Mouse (Mus musculus): ENCODE data around the gene Ppp4r2.

DNA sequence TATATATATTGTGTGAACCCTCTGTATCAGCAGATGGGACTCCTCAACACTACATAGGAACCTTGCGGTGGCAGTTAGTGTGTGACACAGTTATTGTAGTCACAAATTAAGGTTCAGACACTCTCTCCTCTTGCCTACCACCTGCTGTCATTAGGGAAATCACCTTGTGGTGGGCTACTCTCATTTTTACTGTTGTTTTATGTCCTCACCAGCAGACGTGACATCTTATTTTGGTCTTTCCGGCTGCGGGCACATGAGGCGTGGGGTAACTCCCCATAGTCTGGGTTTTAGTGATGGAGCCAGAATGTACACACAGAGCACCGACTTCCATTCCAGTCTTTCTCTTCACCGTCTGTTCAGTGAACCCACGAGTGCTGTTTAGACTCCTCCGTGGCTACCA lies 26.2 kb upstream of the Ppp4r2 start:
- TF ChIP-seq CTCF (IDR thresholded peaks at IDR 0.05; ENCODE audit: low read depth, low read length) (no peak), POLR2A (IDR thresholded peaks at IDR 0.05; ENCODE audit: borderline replicate concordance, low read depth, low read length) (no peak)
